Mouse (Mus musculus) adrenal gland, postnatal 10 days (tissue): ENCODE results near the gene Zbtb4. TPM values are rescaled to one million over a fixed set of nuclear protein-coding genes. Genes with fewer than 3 reads are reported as not detected.

Source experiments
- DNase-seq: peaks from one replicate; pipeline ENCODE4 v3.0.0; 2021; ENCODE audit warnings: mixed read lengths
- total RNA-seq, 2 experiments: library from RNA; stranded (reverse); gene quantifications; 2 replicates each; pipeline ENCODE4 v1.2.3; 2021

Gene Zbtb4
- total RNA-seq, 2 experiments from 2014 or later, result 35.5 to 41.2 TPM

GRCm38 (mm10) chr11:69763551-69763950 lies 2.2 kb upstream of the Zbtb4 start:
- DNase-seq, result no peak

DNA sequence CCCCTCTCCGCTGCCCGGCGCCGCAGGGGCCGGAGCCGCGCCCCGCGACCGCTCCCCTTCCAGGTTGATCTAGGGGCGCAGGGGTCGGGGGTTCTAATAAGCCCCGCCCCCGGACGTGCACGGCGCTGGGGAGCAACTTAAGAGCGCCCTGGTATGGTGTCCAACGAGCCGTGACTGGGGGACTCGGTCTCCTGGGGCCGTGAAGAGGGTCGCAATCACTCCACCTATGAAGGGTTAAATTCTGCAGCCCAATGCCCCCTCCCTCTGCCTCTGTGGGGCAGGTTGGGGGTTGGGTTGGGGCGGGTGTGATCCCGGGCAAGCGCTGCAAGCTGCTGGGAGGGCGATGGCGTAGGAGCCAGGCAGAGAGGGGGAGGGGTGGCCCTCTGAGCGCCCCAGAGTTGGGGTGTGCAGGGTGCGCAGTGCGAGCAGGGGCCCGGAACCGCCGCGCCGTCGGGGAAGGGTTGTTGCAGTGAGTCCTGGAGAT lies 456 bp downstream of the Zbtb4 start:
- DNase-seq, result peak; percentile 84

DNA sequence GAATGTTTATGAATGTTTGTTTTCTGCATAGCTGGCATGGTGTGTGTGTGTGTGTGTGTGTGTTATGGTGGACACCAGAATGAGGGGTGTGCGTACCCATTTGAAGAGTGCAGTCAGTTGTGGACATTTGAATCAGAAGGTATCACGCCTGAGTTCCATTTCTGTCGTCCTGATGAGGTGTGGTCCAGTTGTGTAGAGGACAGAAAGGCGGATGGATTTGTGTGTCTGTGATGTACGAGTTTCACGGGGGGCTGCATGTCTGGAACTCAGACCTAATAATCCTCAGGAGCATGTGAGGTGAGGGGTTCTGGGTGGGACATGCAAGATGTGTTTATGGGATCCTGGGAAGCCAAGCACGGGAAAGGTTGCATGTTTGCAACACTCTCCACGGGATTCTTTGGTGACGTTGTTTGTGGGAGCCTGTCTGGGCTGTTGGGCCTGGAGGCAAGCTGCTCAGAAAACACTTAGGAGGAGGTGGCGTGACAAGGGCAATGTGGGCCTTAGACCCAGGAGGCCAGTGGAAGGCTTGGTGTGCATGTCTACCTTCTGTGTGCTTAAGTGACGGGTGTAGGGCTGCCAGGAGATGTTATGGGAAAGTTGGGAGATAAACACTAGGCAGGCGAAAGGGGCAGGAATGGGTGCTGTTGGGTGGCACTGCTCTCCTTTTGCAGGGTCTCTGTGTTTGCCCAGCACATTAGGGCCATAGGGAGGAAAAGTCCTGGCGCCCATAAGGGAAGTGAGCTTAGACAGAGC lies 1.3 kb downstream of the Zbtb4 start:
- no peak for DNase-seq

DNA sequence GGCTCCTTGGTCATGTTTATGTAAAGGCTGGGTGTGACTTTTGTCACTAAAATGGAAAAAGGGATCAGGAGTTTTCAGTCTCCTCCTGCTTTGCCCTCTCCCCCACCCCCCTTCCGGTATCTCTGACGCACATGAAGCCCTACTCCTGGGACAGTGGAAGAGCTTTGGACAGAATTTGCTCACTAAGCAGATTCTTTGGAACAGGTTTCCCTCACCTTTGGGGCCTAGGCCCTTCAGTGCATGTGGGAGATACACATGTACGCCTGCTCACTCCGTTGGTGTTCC lies 1.9 kb downstream of the Zbtb4 start:
- no peak for DNase-seq

DNA sequence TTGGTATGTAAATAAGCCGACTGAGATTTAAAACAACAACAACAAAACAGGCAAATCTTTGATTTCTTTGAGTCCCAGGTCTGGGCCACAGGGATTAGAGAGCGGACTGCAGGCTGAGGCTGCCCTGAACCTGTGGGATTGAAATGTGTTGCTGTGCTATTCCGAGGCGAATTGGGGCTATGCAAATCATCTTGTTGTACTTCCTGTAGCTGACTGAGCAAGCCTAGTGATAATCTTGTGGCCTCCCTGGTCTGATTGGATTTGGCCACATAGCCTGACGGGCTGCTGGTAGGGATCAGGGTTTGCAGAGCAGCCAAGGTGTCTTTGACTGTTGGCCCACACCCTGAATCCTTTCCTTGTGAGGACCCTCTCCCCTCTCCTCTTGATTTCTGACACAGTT lies 9.2 kb downstream of the Zbtb4 start:
- DNase-seq, result no peak

DNA sequence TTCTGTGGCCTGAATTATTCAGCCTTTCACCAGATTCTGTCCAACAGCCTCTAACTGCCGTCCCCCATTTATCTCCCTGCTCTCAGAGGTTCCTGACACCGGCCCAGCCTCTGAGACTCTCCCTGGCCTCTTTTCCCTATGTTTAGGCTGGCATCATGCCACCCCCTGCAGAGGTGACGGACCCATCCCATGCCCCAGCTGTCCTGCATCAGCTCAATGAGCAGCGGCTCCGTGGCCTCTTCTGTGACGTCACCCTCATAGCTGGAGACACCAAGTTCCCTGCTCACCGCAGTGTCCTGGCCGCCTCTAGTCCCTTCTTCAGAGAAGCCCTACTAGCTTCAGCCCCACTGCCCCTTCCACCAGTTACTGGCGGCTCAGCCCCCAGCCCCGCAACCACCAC lies 10.0 kb downstream of the Zbtb4 start:
- no peak for DNase-seq

DNA sequence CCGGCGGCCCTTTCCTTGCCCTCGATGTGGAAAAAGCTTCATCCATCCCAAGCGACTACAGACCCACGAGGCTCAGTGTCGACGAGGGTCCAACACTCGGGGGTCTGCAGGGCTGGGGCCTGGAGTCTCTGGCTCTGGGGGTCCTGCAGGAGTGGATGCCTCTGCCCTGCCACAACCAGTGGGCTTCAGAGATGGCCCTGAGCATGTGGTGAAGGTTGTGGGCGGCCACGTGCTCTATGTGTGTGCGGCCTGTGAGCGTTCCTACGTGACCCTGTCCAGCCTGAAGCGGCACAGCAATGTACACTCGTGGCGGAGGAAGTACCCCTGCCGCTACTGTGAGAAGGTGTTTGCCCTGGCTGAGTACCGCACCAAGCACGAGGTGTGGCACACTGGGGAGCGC lies 10.8 kb downstream of the Zbtb4 start:
- no peak for DNase-seq

- no peak for DNase-seq
Observed at GRCm38 (mm10) chr11:69777504-69778257, 12.0 kb downstream of the Zbtb4 start.

- DNase-seq, result no peak
Observed at GRCm38 (mm10) chr11:69778258-69778982, 12.7 kb downstream of the Zbtb4 start.

GRCm38 (mm10) chr11:69778985-69779384 lies 13.3 kb downstream of the Zbtb4 start:
- no peak for DNase-seq

- DNase-seq, result no peak
Observed at GRCm38 (mm10) chr11:69781828-69782227, 16.1 kb downstream of the Zbtb4 start.

DNA sequence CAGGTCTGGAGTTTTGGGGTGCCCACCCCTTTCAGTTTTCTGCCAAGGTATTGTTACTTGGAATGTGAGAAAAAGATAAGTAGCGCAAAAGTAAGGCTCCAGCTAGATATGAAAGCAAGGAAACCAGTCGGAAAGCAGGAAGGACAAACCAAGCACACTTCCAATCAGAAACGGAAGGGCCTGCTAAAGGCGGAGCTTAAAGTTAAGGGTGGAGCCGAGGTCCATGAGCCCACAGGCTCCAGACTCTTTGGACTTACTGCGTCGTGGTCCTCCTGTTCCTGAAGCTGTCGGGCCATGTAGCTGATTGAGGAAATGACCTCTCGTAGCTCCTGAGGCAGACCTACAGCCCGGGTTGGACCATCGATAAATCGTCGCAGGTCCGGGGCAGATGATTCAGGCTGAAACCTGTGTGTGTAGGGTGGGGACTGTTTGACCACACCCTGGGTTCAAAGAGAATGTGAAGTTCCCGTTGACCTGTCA lies 19.1 kb downstream of the Zbtb4 start:
- DNase-seq, result peak; percentile 47

DNA sequence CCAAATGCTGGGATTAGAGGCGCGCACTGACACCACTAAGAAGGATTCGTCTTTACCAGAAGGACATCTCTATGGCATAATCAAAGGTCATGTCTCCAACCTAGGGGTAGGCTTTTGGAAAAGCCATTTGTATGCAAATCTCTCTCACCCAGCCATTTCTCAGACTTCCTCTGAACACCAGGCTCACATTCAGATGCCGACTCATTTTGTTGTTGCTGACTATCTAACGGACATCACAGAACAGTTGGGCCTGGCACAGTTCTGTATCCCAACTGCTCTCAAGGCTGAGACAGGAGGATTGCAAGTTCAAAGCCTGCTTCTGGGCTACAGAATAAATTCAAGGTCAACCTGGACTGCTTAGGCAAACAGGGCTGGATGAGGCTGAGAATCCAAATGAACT lies 21.6 kb downstream of the Zbtb4 start:
- DNase-seq, result no peak

DNA sequence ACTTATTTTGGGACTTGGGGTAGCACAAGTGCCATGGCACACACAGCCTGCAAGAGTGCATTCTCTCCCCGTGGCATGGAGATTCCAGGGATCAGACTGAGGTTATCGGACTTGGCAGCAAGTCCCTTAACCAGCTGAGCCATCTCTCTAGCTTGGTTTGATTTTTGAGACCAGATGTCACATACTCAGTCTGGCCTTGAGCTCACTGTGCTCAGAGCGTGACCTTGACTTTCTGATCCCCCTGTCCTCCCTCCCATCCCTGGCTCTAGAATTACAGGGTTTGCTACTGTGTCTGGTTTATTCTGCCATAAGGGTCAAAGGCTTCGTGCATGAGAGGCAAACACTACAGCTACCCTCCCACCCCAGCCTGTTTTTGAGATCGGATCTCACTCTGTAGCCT lies 23.7 kb downstream of the Zbtb4 start:
- no peak for DNase-seq

DNA sequence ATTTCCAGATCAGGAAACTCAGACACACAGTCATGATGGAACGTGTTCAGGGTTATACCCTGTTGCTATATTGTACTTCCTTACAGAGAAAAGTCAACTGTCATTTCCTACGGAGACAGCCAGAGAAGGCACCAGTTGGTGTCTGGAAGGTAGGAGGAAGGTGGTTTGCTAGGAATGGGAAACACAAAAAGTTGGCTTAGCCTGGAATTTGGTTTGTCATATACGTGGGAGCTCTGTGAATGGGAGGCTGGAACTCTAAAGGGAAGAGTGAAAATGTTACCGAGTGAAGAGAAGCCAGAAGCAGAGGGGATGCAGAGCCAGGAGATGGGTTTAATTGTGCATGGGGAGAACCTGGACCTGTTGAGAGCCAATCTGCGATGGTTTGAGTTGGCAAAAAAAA lies 25.7 kb downstream of the Zbtb4 start:
- no peak for DNase-seq

DNA sequence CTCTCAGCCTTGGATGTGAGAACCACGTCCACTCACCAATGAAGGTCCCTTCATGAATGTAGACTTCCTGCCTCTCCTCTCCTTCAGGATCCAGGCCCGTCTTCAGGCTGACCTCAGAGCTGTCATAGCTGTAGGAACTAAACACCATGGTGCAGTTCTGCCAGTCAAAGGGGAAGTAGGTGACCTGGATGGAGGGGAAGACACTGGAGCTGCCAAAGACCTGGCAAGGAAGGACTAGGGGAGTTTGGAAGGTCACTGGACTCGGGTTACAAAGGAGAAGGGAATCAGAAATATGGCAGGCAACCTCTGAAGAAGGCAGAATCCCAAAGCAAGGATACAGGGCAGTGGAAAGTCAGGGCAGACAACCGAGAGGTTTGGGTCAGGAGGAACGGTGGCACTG lies 27.7 kb downstream of the Zbtb4 start:
- no peak for DNase-seq

DNA sequence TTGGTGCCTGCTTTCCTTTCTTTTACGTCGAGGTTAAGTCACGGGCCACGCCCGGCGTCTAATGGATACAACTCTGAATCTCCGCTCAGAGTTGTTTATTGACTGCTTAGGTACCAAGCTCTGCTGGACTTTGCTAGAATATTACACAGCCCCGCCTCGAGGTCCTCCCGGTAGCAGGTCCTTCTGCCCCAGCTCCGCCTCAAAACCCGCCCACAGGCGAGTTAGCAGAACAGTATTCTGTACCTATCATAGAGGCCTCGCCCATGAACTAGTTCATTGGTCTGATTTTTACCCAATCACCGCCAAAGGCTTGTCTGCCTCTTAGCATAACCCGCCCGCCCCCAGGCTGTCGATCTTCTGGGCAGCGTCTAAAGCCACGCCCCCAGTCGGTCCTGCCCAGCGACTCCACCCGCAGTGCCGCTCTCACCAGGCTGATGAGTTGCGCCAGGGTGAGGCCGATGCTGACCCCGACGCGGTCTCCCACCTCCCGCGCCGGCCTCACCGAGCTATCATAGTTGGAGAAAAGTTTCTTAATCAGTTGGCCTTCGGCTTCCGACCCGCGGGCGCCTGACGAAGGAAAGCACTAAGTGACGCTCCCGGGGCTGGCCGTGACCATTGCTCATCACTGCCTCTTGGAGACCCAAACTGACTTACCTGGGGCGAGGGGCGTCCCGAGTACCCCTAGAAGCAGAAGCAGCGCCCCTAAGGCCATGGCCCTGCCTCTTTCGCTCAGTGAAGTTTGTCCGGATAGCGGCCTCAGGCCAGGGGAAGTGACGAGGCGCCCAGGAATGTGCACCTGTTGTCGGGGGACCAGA lies 29.7 kb downstream of the Zbtb4 start, which contains the start of gene Chrnb1:
Chrnb1 (minus strand) TSS at position 776 of the 815 bp plus-strand sequence.
- DNase-seq, result peak; percentile 94

GRCm38 (mm10) chr11:69795983-69796435 lies 30.3 kb downstream of the Zbtb4 start:
- DNase-seq, result no peak

DNA sequence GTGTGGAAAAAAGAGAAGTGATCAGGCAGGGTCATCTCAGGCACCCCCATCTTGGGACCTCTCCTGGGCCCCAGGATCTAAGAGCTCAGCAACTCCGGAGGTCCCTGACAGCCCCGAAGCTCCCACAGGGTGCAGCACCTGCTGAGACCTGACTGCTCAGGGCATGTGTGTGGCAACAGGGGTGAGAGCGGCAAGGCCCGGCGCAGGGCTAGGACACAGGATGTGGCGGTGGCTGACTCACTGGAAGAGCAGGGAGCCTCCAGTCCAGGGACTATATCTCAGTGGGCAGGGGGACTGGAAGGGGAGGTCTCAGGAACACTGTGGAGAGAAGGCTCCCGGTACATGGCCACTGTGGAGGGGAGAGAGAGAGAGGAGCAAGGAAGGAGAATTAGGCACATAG lies 32.2 kb downstream of the Zbtb4 start:
- no peak for DNase-seq

DNA sequence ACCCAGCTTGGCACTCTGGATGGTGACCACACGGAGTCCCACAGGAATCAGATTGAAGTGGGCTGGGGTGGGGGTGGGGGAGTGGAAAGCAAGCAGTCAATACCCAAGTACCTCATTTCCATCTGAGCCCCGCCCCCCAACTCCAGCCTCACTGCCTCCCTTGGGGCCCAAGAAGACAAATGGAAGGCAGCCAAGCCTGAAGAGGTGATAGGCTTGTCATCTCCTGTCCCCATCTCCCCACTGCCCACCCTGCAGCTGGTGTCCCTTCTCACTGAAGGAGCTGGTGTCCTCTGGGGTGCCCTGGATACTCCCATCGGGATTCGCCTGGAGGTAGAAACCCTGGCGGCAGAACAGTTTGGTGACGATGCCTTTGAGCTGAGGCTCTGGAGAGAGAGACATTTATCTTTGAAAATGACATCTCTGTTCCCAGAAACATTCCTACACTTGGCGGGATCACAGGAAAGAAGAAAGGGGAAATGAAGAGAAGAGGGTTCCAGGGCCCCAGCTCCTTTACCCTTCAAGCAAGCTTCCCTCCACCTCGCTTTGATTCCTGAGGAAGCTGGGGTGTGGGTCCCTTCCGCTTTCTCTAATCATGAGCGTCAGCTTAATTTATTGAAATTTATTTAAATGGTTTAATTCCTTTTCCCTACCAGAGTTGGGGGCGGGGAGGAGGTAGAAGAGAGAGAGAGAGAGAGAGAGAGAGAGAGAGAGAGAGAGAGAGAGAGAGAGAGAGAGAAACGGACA lies 33.9 kb downstream of the Zbtb4 start:
- no peak for DNase-seq

DNA sequence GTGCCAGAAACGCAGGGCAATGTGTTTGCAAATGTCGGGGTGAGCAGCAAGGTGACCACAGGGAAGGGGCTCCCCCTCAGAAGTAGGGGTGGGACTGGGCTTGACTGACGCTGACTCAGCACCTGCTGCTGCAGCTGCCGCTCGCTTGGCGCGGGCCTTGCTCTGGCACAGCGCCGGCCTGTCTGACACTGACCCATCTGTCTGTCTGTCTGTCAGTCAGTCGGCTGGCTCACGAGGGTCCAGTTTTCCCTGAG lies 34.4 kb downstream of the Zbtb4 start:
- no peak for DNase-seq
